Mouse (Mus musculus) stomach, postnatal 0 days (tissue): ENCODE results near the gene Ttc16.
A peak's percentile ranks its signal among the peaks of the same experiment; 100 is the strongest.

Experiments used
- CTCF ChIP-seq: IDR thresholded peaks from 2 replicates; pipeline ENCODE4 v1.5.1; 2016; ENCODE audit warnings: antibody characterized with exemption, low read depth, mild to moderate bottlenecking, moderate library complexity
- EP300 ChIP-seq: optimal IDR thresholded peaks from 2 replicates; pipeline ENCODE3; 2016; ENCODE audit warnings: antibody characterized with exemption

DNA sequence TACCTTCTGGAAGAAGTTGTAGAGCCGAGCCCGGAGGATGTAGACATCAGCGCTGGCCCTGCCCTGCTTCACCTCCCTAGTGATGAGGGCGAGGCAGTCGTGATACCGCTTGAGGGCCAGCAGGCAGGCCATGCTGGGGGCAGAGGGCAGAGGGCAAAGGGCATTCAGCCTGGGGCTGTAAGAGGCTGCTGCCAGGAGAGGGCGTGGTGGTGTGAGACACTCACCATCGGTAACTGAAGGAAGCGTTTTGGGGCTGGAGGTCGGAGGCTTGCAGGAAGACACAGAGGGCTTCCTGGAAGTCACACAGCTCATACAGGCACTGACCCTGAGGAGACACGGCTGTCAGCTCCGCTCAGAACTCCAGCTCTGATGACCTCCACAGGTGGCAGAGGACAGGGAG, 3.5 kb downstream of the Ttc16 start:
- TF ChIP-seq CTCF (peak; percentile 28; the same call in 1 of the 2 replicates), EP300 (no peak)
